Mouse (Mus musculus): Measurements from ENCODE around the gene Siva1. TPM values are rescaled to one million over a fixed set of nuclear protein-coding genes. Genes with fewer than 3 reads are reported as not detected.

Siva1 gene
- polyA plus RNA-seq, 2 experiments = 179 to 284 TPM

- DNase-seq (ENCODE audit: low spot score) (no peak), ATAC-seq (ENCODE audit: low FRiP score, low read depth) (no peak)
- peaks cover 11% of the 10 kb centered on the region for H3K4me1 ChIP-seq (ENCODE audit: control insufficient read depth, insufficient read depth, low read length)
- no peaks in the 10 kb centered on the region for H3K9me3 ChIP-seq (ENCODE audit: control insufficient read depth, low read length)
- H3K36me3 ChIP-seq (ENCODE audit: control insufficient read depth, insufficient read depth, low read length) = no peaks in the 10 kb centered on the region
- H3K4me2 ChIP-seq (replicated peaks; ENCODE audit: low read depth, low read length, severe bottlenecking) = no peak overlapping the region
- TF ChIP-seq POLR2A (IDR thresholded peaks at IDR 0.05; ENCODE audit: borderline replicate concordance, extremely low read depth, insufficient read depth, insufficient read length) = no peak
- WGBS = 90% methylated on average over 6 of the region's 6 CpGs
- 0 out of 2 replicates have a peak overlapping the region, but pooled peaks have one; percentile 29 for H3K9ac ChIP-seq (ENCODE audit: low read depth, low read length, severe bottlenecking)
- no peak overlapping the region for H3K4me3 ChIP-seq (replicated peaks; ENCODE audit: low read length)
- no peaks in the 10 kb centered on the region for H3K27me3 ChIP-seq (ENCODE audit: control insufficient read depth, insufficient read depth, low read length)
- no peak overlapping the region for H3K27ac ChIP-seq (replicated peaks; ENCODE audit: low read depth, low read length)
Measured at GRCm38 (mm10) chr12:112628197-112628596, 16.3 kb upstream of the Siva1 start.

GRCm38 (mm10) chr12:112628928-112629721 lies 15.4 kb upstream of the Siva1 start:
- no peaks in the 10 kb centered on the region for H3K27me3 ChIP-seq (ENCODE audit: control insufficient read depth, insufficient read depth, low read length)
- DNase-seq (ENCODE audit: low spot score) = peak; percentile 53
- H3K36me3 ChIP-seq (ENCODE audit: control insufficient read depth, insufficient read depth, low read length) = no peaks in the 10 kb centered on the region
- H3K4me2 ChIP-seq (replicated peaks; ENCODE audit: low read depth, low read length, severe bottlenecking) = peak overlapping the region; percentile 50
- H3K4me1 ChIP-seq (ENCODE audit: control insufficient read depth, insufficient read depth, low read length) = peaks cover 11% of the 10 kb centered on the region
- H3K9ac ChIP-seq (ENCODE audit: low read depth, low read length, severe bottlenecking) = peak overlapping the region; percentile 29; the same call in 1 of the 2 replicates
- peak; percentile 83 for ATAC-seq (ENCODE audit: low FRiP score, low read depth)
- H3K27ac ChIP-seq (replicated peaks; ENCODE audit: low read depth, low read length) = no peak overlapping the region; the same call in 1 of the 2 replicates
- WGBS = 33% methylated on average over 19 of the region's 19 CpGs
- H3K9me3 ChIP-seq (ENCODE audit: control insufficient read depth, low read length) = no peaks in the 10 kb centered on the region
- peak overlapping the region; percentile 21 for H3K4me3 ChIP-seq (replicated peaks; ENCODE audit: low read length)
- TF ChIP-seq POLR2A (IDR thresholded peaks at IDR 0.05; ENCODE audit: borderline replicate concordance, extremely low read depth, insufficient read depth, insufficient read length) = no peak

DNA sequence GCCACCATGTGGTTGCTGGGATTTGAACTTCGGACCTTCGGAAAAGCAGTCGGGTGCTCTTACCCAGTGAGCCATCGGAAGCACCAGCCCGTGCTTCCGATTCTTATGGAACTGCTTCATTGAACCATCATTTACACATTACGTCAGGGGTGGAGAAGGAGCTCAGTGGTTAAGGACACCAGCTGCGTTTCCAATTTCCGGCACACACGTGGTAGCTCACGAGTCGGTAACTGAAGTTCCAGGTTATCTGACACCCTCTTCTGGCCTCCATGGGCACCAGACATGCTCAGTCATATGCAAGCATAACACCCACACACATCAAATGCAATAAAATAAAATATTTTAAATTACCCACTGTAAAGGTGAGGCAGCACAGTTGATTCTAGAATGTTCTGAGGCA lies 14.4 kb upstream of the Siva1 start:
- ATAC-seq (ENCODE audit: low FRiP score, low read depth) (no peak), DNase-seq (ENCODE audit: low spot score) (no peak)
- 84% methylated on average over 12 of the region's 12 CpGs for WGBS
- peaks cover 11% of the 10 kb centered on the region for H3K4me1 ChIP-seq (ENCODE audit: control insufficient read depth, insufficient read depth, low read length)
- no peaks in the 10 kb centered on the region for H3K27me3 ChIP-seq (ENCODE audit: control insufficient read depth, insufficient read depth, low read length)
- H3K36me3 ChIP-seq (ENCODE audit: control insufficient read depth, insufficient read depth, low read length) = no peaks in the 10 kb centered on the region
- H3K27ac ChIP-seq (replicated peaks; ENCODE audit: low read depth, low read length) = no peak overlapping the region
- H3K4me3 ChIP-seq (replicated peaks; ENCODE audit: low read length) = no peak overlapping the region
- no peak for TF ChIP-seq POLR2A (IDR thresholded peaks at IDR 0.05; ENCODE audit: borderline replicate concordance, extremely low read depth, insufficient read depth, insufficient read length)
- no peak overlapping the region for H3K4me2 ChIP-seq (replicated peaks; ENCODE audit: low read depth, low read length, severe bottlenecking)
- no peak overlapping the region for H3K9ac ChIP-seq (ENCODE audit: low read depth, low read length, severe bottlenecking)
- no peaks in the 10 kb centered on the region for H3K9me3 ChIP-seq (ENCODE audit: control insufficient read depth, low read length)

DNA sequence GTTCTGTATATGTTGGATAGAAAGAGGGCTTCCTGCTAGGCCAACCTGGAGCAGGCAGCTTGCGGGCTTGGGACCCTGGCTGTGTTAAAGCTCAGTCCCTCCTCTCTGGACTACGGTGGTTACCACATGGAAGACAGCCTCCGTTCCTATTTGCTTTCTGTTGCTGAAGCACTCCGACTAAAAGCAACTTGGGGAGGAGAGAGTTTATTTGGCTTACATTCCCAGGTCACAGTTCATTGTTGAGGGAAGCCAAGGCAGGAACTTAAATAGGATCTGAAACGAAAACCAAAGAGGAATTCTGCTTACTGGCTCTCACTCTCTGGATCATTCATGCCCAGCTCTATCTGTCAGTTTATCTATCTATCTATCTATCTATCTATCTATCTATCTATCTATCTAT lies 13.7 kb upstream of the Siva1 start:
- no peaks in the 10 kb centered on the region for H3K9me3 ChIP-seq (ENCODE audit: control insufficient read depth, low read length)
- DNase-seq (ENCODE audit: low spot score) (no peak), ATAC-seq (ENCODE audit: low FRiP score, low read depth) (no peak)
- H3K4me3 ChIP-seq (replicated peaks; ENCODE audit: low read length) = no peak overlapping the region
- TF ChIP-seq POLR2A (IDR thresholded peaks at IDR 0.05; ENCODE audit: borderline replicate concordance, extremely low read depth, insufficient read depth, insufficient read length) = no peak
- H3K9ac ChIP-seq (ENCODE audit: low read depth, low read length, severe bottlenecking) = no peak overlapping the region
- 79% methylated on average over 5 of the region's 5 CpGs for WGBS
- no peaks in the 10 kb centered on the region for H3K36me3 ChIP-seq (ENCODE audit: control insufficient read depth, insufficient read depth, low read length)
- peaks cover 11% of the 10 kb centered on the region for H3K4me1 ChIP-seq (ENCODE audit: control insufficient read depth, insufficient read depth, low read length)
- no peaks in the 10 kb centered on the region for H3K27me3 ChIP-seq (ENCODE audit: control insufficient read depth, insufficient read depth, low read length)
- no peak overlapping the region for H3K27ac ChIP-seq (replicated peaks; ENCODE audit: low read depth, low read length)
- no peak overlapping the region for H3K4me2 ChIP-seq (replicated peaks; ENCODE audit: low read depth, low read length, severe bottlenecking)

- ATAC-seq (ENCODE audit: low FRiP score, low read depth) = no peak
- H3K4me3 ChIP-seq (replicated peaks; ENCODE audit: low read length) = no peak overlapping the region
- 50% methylated on average over 1 of the region's 1 CpGs for WGBS
- H3K4me1 ChIP-seq (ENCODE audit: control insufficient read depth, insufficient read depth, low read length) = peaks cover 11% of the 10 kb centered on the region
- no peak overlapping the region for H3K4me2 ChIP-seq (replicated peaks; ENCODE audit: low read depth, low read length, severe bottlenecking)
- DNase-seq (ENCODE audit: low spot score) = no peak
- no peaks in the 10 kb centered on the region for H3K9me3 ChIP-seq (ENCODE audit: control insufficient read depth, low read length)
- H3K9ac ChIP-seq (ENCODE audit: low read depth, low read length, severe bottlenecking) = no peak overlapping the region
- no peaks in the 10 kb centered on the region for H3K27me3 ChIP-seq (ENCODE audit: control insufficient read depth, insufficient read depth, low read length)
- H3K36me3 ChIP-seq (ENCODE audit: control insufficient read depth, insufficient read depth, low read length) = no peaks in the 10 kb centered on the region
- no peak overlapping the region for H3K27ac ChIP-seq (replicated peaks; ENCODE audit: low read depth, low read length)
- no peak for TF ChIP-seq POLR2A (IDR thresholded peaks at IDR 0.05; ENCODE audit: borderline replicate concordance, extremely low read depth, insufficient read depth, insufficient read length)
Measured at GRCm38 (mm10) chr12:112631472-112631871, 13.0 kb upstream of the Siva1 start.

Data from limb, embryonic 14.5 days (tissue).